ENCODE assay signal across 22 mouse cellular contexts in the genomic region with DNA sequence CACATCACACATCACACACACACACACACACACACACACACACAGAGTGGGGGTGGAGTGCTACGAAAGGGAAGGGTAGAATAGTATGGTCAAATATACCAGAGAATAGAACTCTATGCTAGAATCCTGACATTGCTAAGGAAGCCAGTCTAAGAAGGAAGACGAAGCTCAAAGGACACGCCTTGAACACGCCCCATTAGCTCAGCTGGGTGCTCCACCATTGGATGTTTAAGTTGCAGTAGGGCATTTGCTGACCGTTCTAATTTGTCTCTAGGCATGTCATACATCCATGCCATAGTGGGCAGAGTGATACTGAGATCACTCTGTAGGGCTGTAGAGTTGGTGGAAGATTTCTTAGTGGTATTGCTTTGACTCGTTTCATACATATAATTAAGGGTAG. TPM values are rescaled to one million over a fixed set of nuclear protein-coding genes. Genes with fewer than 3 reads are reported as not detected.
"Had no signal": no experiment of that assay in that cellular context is flagged by ENCODE, and none has a peak within 500 bp of the region (broad histone marks: within the 10 kb centered on the region; RNA-seq: fewer than 3 reads in every experiment).

No protein-coding gene starts in this region.

- H3K4me2 ChIP-seq: liver, embryonic 15.5 days; lung, embryonic 15.5 days; midbrain, embryonic 12.5 days; neural tube, embryonic 12.5 days; stomach, embryonic 15.5 days had no signal

- DNase-seq: liver, postnatal 0 days; lung, adult 2 months; lung, postnatal 14 days; lung, postnatal 36 days; midbrain, embryonic 14.5 days; right cerebral cortex, postnatal 14 days; thymus, adult 2 months; thymus, postnatal 25 days had no signal

- H3K9ac ChIP-seq: liver, embryonic 15.5 days; liver, postnatal 0 days; lung, embryonic 15.5 days; midbrain, embryonic 12.5 days; neural tube, embryonic 12.5 days; stomach, embryonic 15.5 days had no signal

- H3K4me1 ChIP-seq: liver, embryonic 15.5 days; lung, embryonic 15.5 days; megakaryocyte, embryonic 14.5 days; midbrain, embryonic 12.5 days; neural tube, embryonic 12.5 days; stomach, embryonic 15.5 days had no signal

- H3K27ac ChIP-seq: liver, embryonic 15.5 days; lung, embryonic 15.5 days; macrophage; midbrain, embryonic 12.5 days; neural tube, embryonic 12.5 days; stomach, embryonic 15.5 days; stomach, postnatal 0 days had no signal

- H3K9me3 ChIP-seq: liver, embryonic 15.5 days; lung, embryonic 15.5 days; megakaryocyte, embryonic 14.5 days; midbrain, embryonic 12.5 days; neural tube, embryonic 12.5 days; stomach, embryonic 15.5 days had no signal

- H3K36me3 ChIP-seq: liver, embryonic 15.5 days; lung, embryonic 15.5 days; midbrain, embryonic 12.5 days; neural tube, embryonic 12.5 days; stomach, embryonic 15.5 days had no signal

- H3K27me3 ChIP-seq: liver, embryonic 15.5 days; lung, embryonic 15.5 days; midbrain, embryonic 12.5 days; neural tube, embryonic 12.5 days; stomach, embryonic 15.5 days had no signal

- ATAC-seq: liver, postnatal 0 days; lung, postnatal 0 days had no signal

- H3K4me3 ChIP-seq: liver, embryonic 15.5 days; lung, embryonic 15.5 days; megakaryocyte, embryonic 14.5 days; midbrain, embryonic 12.5 days; neural tube, embryonic 12.5 days; stomach, embryonic 15.5 days had no signal

RNA-seq across cellular contexts. Expression of a gene that starts 32.0 kb away (rescaled TPM):
- total RNA-seq: neutrophil, adult 5-6 weeks had no signal
- polyA plus RNA-seq: liver, embryonic 15.5 days; liver, postnatal 0 days; macrophage; neural tube, embryonic 12.5 days; spleen, adult 2 months had no signal

RNA-seq across cellular contexts. Expression of a gene that starts 50.9 kb away (rescaled TPM):
- total RNA-seq: midbrain, postnatal 0 days; monocyte, adult 5-6 weeks; neutrophil, adult 5-6 weeks had no signal
- polyA plus RNA-seq: liver, postnatal 0 days; lung, adult 2 months; midbrain, embryonic 12.5 days; midbrain, embryonic 14.5 days; midbrain, postnatal 0 days; neural tube, embryonic 12.5 days; neural tube, embryonic 14.5 days; spleen, adult 2 months had no signal
